Mouse (Mus musculus) CH12.LX (cell line): ENCODE measurements around the gene Eci1. TPM values are rescaled to one million over a fixed set of nuclear protein-coding genes. Genes with fewer than 3 reads are reported as not detected.

ENCODE experiments used
- DNase-seq: peaks from one replicate; pipeline ENCODE4 v3.0.0-alpha.2; 2013; ENCODE audit errors: extremely low read depth
- H3K27ac ChIP-seq: 2 replicates; pipeline ENCODE4 v1.5.1; 2012; ENCODE audit warnings: low read depth, mild to moderate bottlenecking, control low read depth, moderate library complexity; ENCODE audit not compliant: insufficient read depth
- H3K27me3 ChIP-seq: replicated peaks from 2 replicates; pipeline ENCODE3; 2012; ENCODE audit warnings: inconsistent platforms
- H3K36me3 ChIP-seq, 2 experiments: replicated peaks in 1 of 2; 2 replicates each; pipeline versions ENCODE3 to v1.6.1; 2012; ENCODE audit warnings: inconsistent platforms in 1 of 2, low read length in 1 of 2, mild to moderate bottlenecking in 1 of 2, mixed read lengths in 1 of 2, moderate library complexity in 1 of 2; ENCODE audit not compliant: control insufficient read depth in 1 of 2, insufficient read depth in 1 of 2
- H3K4me1 ChIP-seq, 2 experiments: 2 replicates each; pipeline ENCODE4 v1.6.1; 2012; ENCODE audit warnings: inconsistent platforms in 1 of 2, moderate library complexity in 1 of 2; ENCODE audit not compliant: insufficient read depth in 2 of 2, control insufficient read depth in 1 of 2
- H3K4me2 ChIP-seq: 2 replicates; pipeline ENCODE4 v1.6.1; 2012; ENCODE audit warnings: low read depth, mild to moderate bottlenecking, control low read depth; ENCODE audit not compliant: poor library complexity, insufficient read depth, severe bottlenecking
- H3K4me3 ChIP-seq, 3 experiments: fragments of 150-350 bp in 1 of 3; sonication (generic) in 1 of 3; replicated peaks in 1 of 3; 2 replicates each; pipeline versions ENCODE3 to v1.5.1; 2011 to 2012; ENCODE audit warnings: low read depth in 2 of 3, low read length in 2 of 3, mild to moderate bottlenecking in 2 of 3, moderate library complexity in 2 of 3, control low read depth in 1 of 3, improper control_type of control experiment in 1 of 3, inconsistent platforms in 1 of 3, mixed read lengths in 1 of 3; ENCODE audit not compliant: poor library complexity in 1 of 3
- H3K79me2 ChIP-seq: replicated peaks from 2 replicates; pipeline ENCODE4 v1.6.1; 2012; ENCODE audit warnings: mild to moderate bottlenecking, moderate library complexity; ENCODE audit not compliant: control insufficient read depth, poor library complexity, insufficient read depth, severe bottlenecking; ENCODE audit errors: extremely low read depth
- H3K9ac ChIP-seq: 2 replicates; pipeline ENCODE4 v1.6.1; 2012; ENCODE audit warnings: low read depth, mild to moderate bottlenecking, control low read depth, moderate library complexity; ENCODE audit not compliant: insufficient read depth
- H3K9me3 ChIP-seq: replicated peaks from 2 replicates; pipeline ENCODE3; 2012; ENCODE audit warnings: low read length, inconsistent platforms, mixed read lengths
- CTCF ChIP-seq, 2 experiments: IDR thresholded peaks in 1 of 2; conservative IDR thresholded peaks in 1 of 2; 2 replicates each; pipeline ENCODE4 v1.5.1; 2011 to 2012; ENCODE audit warnings: low read depth in 2 of 2, low read length in 2 of 2, improper control_type of control experiment in 1 of 2, inconsistent platforms in 1 of 2, mild to moderate bottlenecking in 1 of 2, moderate library complexity in 1 of 2
- GABPA ChIP-seq: IDR thresholded peaks from 2 replicates; pipeline ENCODE4 v1.6.1; 2012; ENCODE audit warnings: low read depth, low read length, improper control_type of control experiment, inconsistent platforms; ENCODE audit not compliant: insufficient replicate concordance
- HCFC1 ChIP-seq: IDR thresholded peaks from 2 replicates; pipeline ENCODE4 v1.6.1; 2012; ENCODE audit warnings: low read depth, mild to moderate bottlenecking, inconsistent platforms, low read length, improper control_type of control experiment
- POLR2A ChIP-seq: IDR thresholded peaks from 2 replicates; pipeline ENCODE4 v1.6.1; 2011; ENCODE audit warnings: low read depth, mild to moderate bottlenecking, improper control_type of control experiment, low read length
- POLR2AphosphoS2 ChIP-seq: IDR thresholded peaks from 2 replicates; pipeline ENCODE4 v1.6.1; 2011; ENCODE audit warnings: low read depth, low read length, improper control_type of control experiment
- RAD21 ChIP-seq: IDR thresholded peaks from 2 replicates; pipeline ENCODE4 v1.6.1; 2011; ENCODE audit warnings: low read depth, mild to moderate bottlenecking, low read length, improper control_type of control experiment, moderate library complexity
- SMC3 ChIP-seq: IDR thresholded peaks from 2 replicates; pipeline ENCODE4 v1.6.1; 2011; ENCODE audit warnings: low read depth, low read length, improper control_type of control experiment
- USF2 ChIP-seq: conservative IDR thresholded peaks from 2 replicates; pipeline ENCODE4 v1.6.1; 2011; ENCODE audit warnings: low read depth, low read length, improper control_type of control experiment
- ZMIZ1 ChIP-seq: IDR thresholded peaks from 2 replicates; pipeline ENCODE4 v1.6.1; 2012; ENCODE audit warnings: low read depth, mild to moderate bottlenecking, inconsistent platforms, low read length, improper control_type of control experiment
- dilution Hi-C: fragments of 300-500 bp; cut with MboI; formaldehyde crosslinking; loops from 2 replicates; pipeline ENCODE4 v1.14.3; 2020; ENCODE audit warnings: low sequenced_read_pairs; ENCODE audit not compliant: extremely low pct_unique_long_range_greater_than_20kb, extremely low pct_ligation_motif_present
- in situ Hi-C: fragments of 300-500 bp; cut with MboI; formaldehyde crosslinking; loops from 3 replicates; pipeline ENCODE4 v1.14.3; 2019; ENCODE audit warnings: low sequenced_read_pairs, low pct_ligation_motif_present, low pct_unique_long_range_greater_than_20kb, mixed read lengths
- polyA plus RNA-seq: library from polyadenylated mRNA; unstranded; fragments of >175 nt; gene quantifications from 2 replicates; pipeline ENCODE4 v1.2.1, GENCODE M21; 2012; ENCODE audit warnings: low read depth; ENCODE audit not compliant: insufficient read length
- total RNA-seq, 2 experiments: library from RNA; depleted of rRNA; stranded (reverse); fragments of 300-350 nt in 1 of 2; fragments of >200 nt in 1 of 2; gene quantifications; 2 replicates each; pipeline ENCODE4 v1.2.3; 2012 to 2014

The Eci1 gene
- total and polyA plus RNA-seq, 3 experiments, result 70.1 to 122 (median 94.7) TPM

DNA sequence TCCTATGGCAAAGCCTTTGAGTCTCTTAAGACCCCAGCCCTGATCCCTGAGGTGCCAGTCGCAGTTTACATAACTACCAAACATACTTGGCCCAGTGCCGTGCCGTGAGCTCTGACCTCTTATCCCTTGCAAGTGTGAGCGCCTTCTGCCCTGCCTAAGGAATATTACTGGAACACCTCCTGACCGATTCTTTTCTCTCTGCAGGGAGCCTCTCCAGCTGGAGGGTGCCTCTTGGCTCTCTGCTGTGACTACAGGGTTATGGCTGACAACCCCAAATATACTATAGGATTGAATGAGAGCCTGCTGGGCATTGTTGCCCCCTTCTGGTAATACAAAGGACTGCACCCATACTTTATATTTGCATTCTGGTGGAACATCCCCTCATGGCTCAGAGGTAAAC is 10.6 kb downstream of the Eci1 start:
- no peaks in the 10 kb centered on the region for H3K79me2 ChIP-seq
- dilution Hi-C loops (no loop called here), in situ Hi-C loops (no loop called here)
- H3K27me3 ChIP-seq, result no peaks in the 10 kb centered on the region
- TF ChIP-seq CTCF (conservative IDR thresholded peaks at IDR 0.05 in 1 of 2, IDR thresholded peaks at IDR 0.05 in 1 of 2; ENCODE audit: low read depth in 2 of 2, low read length in 2 of 2) (peak; percentile 71 to 81), RAD21 (peak; percentile 65), SMC3 (peak; percentile 56), USF2 (no peak)
- no peak overlapping the region for H3K9ac ChIP-seq
- DNase-seq, result peak; percentile 62
- no peaks in the 10 kb centered on the region for H3K4me1 ChIP-seq
- peaks cover 74 to 97% of the 10 kb centered on the region in 2 experiments for H3K36me3 ChIP-seq
- H3K27ac ChIP-seq, result no peak overlapping the region
- no peaks in the 10 kb centered on the region for H3K9me3 ChIP-seq
- no peak overlapping the region for H3K4me3 ChIP-seq
- no peak overlapping the region for H3K4me2 ChIP-seq

DNA sequence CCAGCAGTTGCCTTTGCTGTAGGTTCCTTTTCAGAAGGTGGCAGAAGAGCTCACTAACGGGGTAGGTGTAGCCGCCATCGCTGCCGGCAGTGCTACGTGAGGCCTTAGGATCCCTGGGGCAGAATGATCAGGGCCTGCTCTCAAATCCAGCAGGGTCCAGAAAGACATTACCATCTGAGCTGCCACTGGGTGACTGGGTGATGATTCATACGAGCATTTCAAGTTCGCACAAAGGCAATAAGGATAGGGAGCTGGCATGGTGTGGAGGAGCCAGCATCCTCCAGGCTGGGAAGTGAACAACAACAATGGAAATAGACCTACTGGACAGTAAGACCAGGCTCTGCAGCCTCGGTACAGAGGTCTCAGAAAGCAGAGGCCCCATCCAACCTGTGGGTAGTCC is 13.9 kb downstream of the Eci1 start:
- no peaks in the 10 kb centered on the region for H3K79me2 ChIP-seq
- in situ Hi-C loops, result no loop called here
- DNase-seq, result no peak
- H3K27ac ChIP-seq, result no peak overlapping the region
- dilution Hi-C loops, result no loop called here
- H3K36me3 ChIP-seq, result peaks cover 88 to 100% of the 10 kb centered on the region in 2 experiments
- H3K9ac ChIP-seq, result no peak overlapping the region
- H3K9me3 ChIP-seq, result no peaks in the 10 kb centered on the region
- H3K4me3 ChIP-seq, result no peak overlapping the region
- 0 out of 2 replicates have a peak, but pooled peaks have one; percentile 1 for TF ChIP-seq ZMIZ1
- TF ChIP-seq USF2, result no peak
- TF ChIP-seq POLR2AphosphoS2, result no peak
- no peak for TF ChIP-seq GABPA
- no peak for TF ChIP-seq HCFC1
- H3K27me3 ChIP-seq, result no peaks in the 10 kb centered on the region
- H3K4me1 ChIP-seq, result no peaks in the 10 kb centered on the region
- H3K4me2 ChIP-seq, result no peak overlapping the region

DNA sequence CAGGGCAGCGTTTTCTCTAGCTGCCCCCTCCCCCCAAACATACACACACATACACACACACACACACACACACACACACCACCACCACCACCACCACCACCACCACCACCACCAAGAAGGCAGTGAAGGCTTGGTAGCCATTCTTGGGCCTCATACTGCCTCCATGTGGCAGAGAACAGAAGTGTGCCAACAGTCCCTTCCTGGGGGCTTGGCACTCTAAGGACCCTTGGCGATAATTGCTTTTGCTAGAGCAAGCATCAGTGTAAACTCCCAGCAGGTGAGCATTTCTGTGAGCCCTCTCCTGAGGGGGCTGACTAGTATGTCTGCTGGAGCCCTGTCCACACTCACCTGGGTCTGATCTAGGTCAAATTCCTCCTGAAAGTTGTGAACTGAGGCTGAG is 14.7 kb downstream of the Eci1 start:
- no peak for DNase-seq
- H3K4me1 ChIP-seq, result no peaks in the 10 kb centered on the region
- no peaks in the 10 kb centered on the region for H3K79me2 ChIP-seq
- TF ChIP-seq POLR2A (no peak), RAD21 (peak; percentile 21), SMC3 (peak; percentile 14; the same call in 1 of the 2 replicates), CTCF (conservative IDR thresholded peaks at IDR 0.05 in 1 of 2, IDR thresholded peaks at IDR 0.05 in 1 of 2; ENCODE audit: low read depth in 2 of 2, low read length in 2 of 2) (peak in 1 of 2 experiments; percentile 50; a peak in 2 of 4 replicates)
- peaks cover 87 to 100% of the 10 kb centered on the region in 2 experiments for H3K36me3 ChIP-seq
- no peaks in the 10 kb centered on the region for H3K27me3 ChIP-seq
- in situ Hi-C loops, result no loop called here
- H3K27ac ChIP-seq, result no peak overlapping the region
- dilution Hi-C loops, result no loop called here
- H3K9ac ChIP-seq, result no peak overlapping the region
- no peak overlapping the region for H3K4me2 ChIP-seq
- H3K4me3 ChIP-seq, result no peak overlapping the region
- no peaks in the 10 kb centered on the region for H3K9me3 ChIP-seq
